Mouse (Mus musculus) kidney, postnatal 0 days (tissue): Measurements from ENCODE around the gene Akap1. TPM values are rescaled to one million over a fixed set of nuclear protein-coding genes. Genes with fewer than 3 reads are reported as not detected.

Source experiments
- ATAC-seq: fragments of 200-750 bp; cut with Nextera tagmentation; replicated peaks from 2 replicates; pipeline ENCODE4 v1.8.0; 2017; ENCODE audit warnings: low read depth, moderate number of reproducible peaks, moderate TSS enrichment, moderate library complexity; ENCODE audit not compliant: low FRiP score
- DNase-seq: peaks from one replicate; pipeline ENCODE4 v3.0.0-alpha.2; 2016; ENCODE audit warnings: low spot score
- H3K27ac ChIP-seq: fragments of 300-500 bp; sonication (generic); 2 replicates; pipeline ENCODE4 v1.5.1; 2014; ENCODE audit warnings: mild to moderate bottlenecking
- H3K27me3 ChIP-seq: fragments of 300-500 bp; sonication (generic); 2 replicates; pipeline ENCODE4 v1.6.1; 2014; ENCODE audit warnings: low read length, mixed read lengths; ENCODE audit not compliant: insufficient read depth
- H3K36me3 ChIP-seq: fragments of 300-500 bp; sonication (generic); 2 replicates; pipeline ENCODE4 v1.6.1; 2014; ENCODE audit warnings: low read length, mixed read lengths; ENCODE audit not compliant: insufficient read depth
- H3K4me1 ChIP-seq: fragments of 300-500 bp; sonication (generic); replicated peaks from 2 replicates; pipeline ENCODE4 v1.6.1; 2014; ENCODE audit warnings: antibody characterized with exemption, low read length, mixed read lengths; ENCODE audit not compliant: insufficient read depth
- H3K4me2 ChIP-seq: fragments of 300-500 bp; sonication (generic); 2 replicates; pipeline ENCODE4 v1.6.1; 2014; ENCODE audit warnings: mild to moderate bottlenecking, low read length, moderate library complexity, mixed read lengths
- H3K4me3 ChIP-seq: fragments of 300-500 bp; sonication (generic); replicated peaks from 2 replicates; pipeline ENCODE4 v1.5.1; 2014; ENCODE audit warnings: low read depth, low read length
- H3K9ac ChIP-seq: fragments of 300-500 bp; sonication (generic); 2 replicates; pipeline ENCODE4 v1.6.1; 2014; ENCODE audit warnings: low read depth, low read length
- H3K9me3 ChIP-seq: fragments of 300-500 bp; sonication (generic); replicated peaks from 2 replicates; pipeline ENCODE4 v1.6.1; 2016; ENCODE audit warnings: low read length, inconsistent platforms, mixed read lengths
- CTCF ChIP-seq: IDR thresholded peaks from 2 replicates; pipeline ENCODE4 v1.5.1; 2016; ENCODE audit warnings: antibody characterized with exemption, low read depth, mild to moderate bottlenecking, moderate library complexity
- WGBS: fragments of 180-500 bp; shearing (Covaris S2); extraction: QIAGEN DNeasy Blood & Tissue Kit; methylation state at CpG from one replicate; pipeline ENCODE4 v1.1.7; 2014; 5-methylcytosine and 5-hydroxymethylcytosine counted together
- polyA plus RNA-seq: library from polyadenylated mRNA; unstranded; fragments of >200 nt; fragmentation: Nextera tagmentation; extraction: Ambion mirVana; gene quantifications from 2 replicates; pipeline ENCODE4 v1.2.1, GENCODE M21; 2015

The Akap1 gene
- polyA plus RNA-seq, 1 experiment from 2014 or later, result 16.9 TPM

- H3K36me3 ChIP-seq, result peaks cover 32% of the 10 kb centered on the region
- no peaks in the 10 kb centered on the region for H3K9me3 ChIP-seq
- H3K9ac ChIP-seq, result no peak overlapping the region
- no peak overlapping the region for H3K4me3 ChIP-seq
- DNase-seq (no peak), ATAC-seq (no peak)
- no peak overlapping the region for H3K27ac ChIP-seq
- 91% methylated on average over 6 of the region's 6 CpGs for WGBS
- H3K27me3 ChIP-seq, result no peaks in the 10 kb centered on the region
- no peaks in the 10 kb centered on the region for H3K4me1 ChIP-seq
- H3K4me2 ChIP-seq, result no peak overlapping the region
- no peak for TF ChIP-seq CTCF
These were observed 25.0 kb downstream of the Akap1 start for GRCm38 (mm10) chr11:88839379-88839778.

GRCm38 (mm10) chr11:88838630-88839029 is 25.8 kb downstream of the Akap1 start:
- ATAC-seq, result no peak
- Histone ChIP-seq H3K9ac (no peak overlapping the region), H3K4me2 (no peak overlapping the region), H3K4me3 (no peak overlapping the region), H3K36me3 (peaks cover 29% of the 10 kb centered on the region), H3K27ac (no peak overlapping the region), H3K9me3 (no peaks in the 10 kb centered on the region), H3K4me1 (no peaks in the 10 kb centered on the region), H3K27me3 (no peaks in the 10 kb centered on the region)
- WGBS, result 87% methylated on average over 13 of the region's 13 CpGs
- no peak for DNase-seq
- TF ChIP-seq CTCF, result no peak

GRCm38 (mm10) chr11:88834606-88835005 is 29.8 kb downstream of the Akap1 start:
- Histone ChIP-seq H3K4me3 (no peak overlapping the region), H3K9me3 (no peaks in the 10 kb centered on the region), H3K9ac (no peak overlapping the region), H3K4me2 (no peak overlapping the region), H3K27ac (no peak overlapping the region), H3K36me3 (peaks cover 33% of the 10 kb centered on the region), H3K27me3 (no peaks in the 10 kb centered on the region), H3K4me1 (no peaks in the 10 kb centered on the region)
- 90% methylated on average over 11 of the region's 11 CpGs for WGBS
- ATAC-seq, result no peak
- no peak for DNase-seq
- TF ChIP-seq CTCF, result no peak

- Histone ChIP-seq H3K4me3 (no peak overlapping the region), H3K9ac (no peak overlapping the region), H3K4me2 (no peak overlapping the region), H3K27ac (no peak overlapping the region), H3K4me1 (no peaks in the 10 kb centered on the region), H3K36me3 (peaks cover 33% of the 10 kb centered on the region), H3K9me3 (no peaks in the 10 kb centered on the region), H3K27me3 (no peaks in the 10 kb centered on the region)
- no peak for TF ChIP-seq CTCF
- ATAC-seq, result no peak
- WGBS, result 87% methylated on average over 14 of the region's 14 CpGs
- DNase-seq, result no peak
These were observed 30.3 kb downstream of the Akap1 start for GRCm38 (mm10) chr11:88834134-88834533.

GRCm38 (mm10) chr11:88833099-88833498 is 31.3 kb downstream of the Akap1 start:
- DNase-seq (no peak), ATAC-seq (peak; percentile 44; the same call in 1 of the 2 replicates)
- Histone ChIP-seq H3K9me3 (no peaks in the 10 kb centered on the region), H3K36me3 (peaks cover 31% of the 10 kb centered on the region), H3K4me1 (no peaks in the 10 kb centered on the region), H3K4me3 (no peak overlapping the region), H3K27me3 (no peaks in the 10 kb centered on the region), H3K9ac (no peak overlapping the region), H3K4me2 (no peak overlapping the region), H3K27ac (no peak overlapping the region)
- no peak for TF ChIP-seq CTCF
- WGBS, result 68% methylated on average over 4 of the region's 4 CpGs

- Histone ChIP-seq H3K9ac (no peak overlapping the region), H3K4me3 (no peak overlapping the region), H3K4me1 (no peaks in the 10 kb centered on the region), H3K36me3 (peaks cover 19% of the 10 kb centered on the region), H3K9me3 (no peaks in the 10 kb centered on the region), H3K4me2 (no peak overlapping the region), H3K27me3 (no peaks in the 10 kb centered on the region), H3K27ac (no peak overlapping the region)
- peak; percentile 73 for TF ChIP-seq CTCF
- 96% methylated on average over 2 of the region's 2 CpGs for WGBS
- DNase-seq (peak; percentile 53), ATAC-seq (no peak)
These were observed 34.1 kb downstream of the Akap1 start for GRCm38 (mm10) chr11:88830257-88830804.

- Histone ChIP-seq H3K4me2 (no peak overlapping the region), H3K4me3 (no peak overlapping the region), H3K36me3 (peaks cover 9% of the 10 kb centered on the region), H3K9ac (no peak overlapping the region), H3K4me1 (no peaks in the 10 kb centered on the region), H3K9me3 (no peaks in the 10 kb centered on the region), H3K27ac (no peak overlapping the region), H3K27me3 (no peaks in the 10 kb centered on the region)
- TF ChIP-seq CTCF, result peak; percentile 56
- ATAC-seq (no peak), DNase-seq (no peak)
These were observed 35.9 kb downstream of the Akap1 start for GRCm38 (mm10) chr11:88828528-88828927.
